Mouse (Mus musculus) megakaryocyte, adult 5-6 weeks (primary cell): ENCODE data around the gene Gm42906. TPM values are rescaled to one million over a fixed set of nuclear protein-coding genes. Genes with fewer than 3 reads are reported as not detected.
A peak's percentile ranks its signal among the peaks of the same experiment; 100 is the strongest.

Source experiments
- ATAC-seq: 2 replicates; pipeline ENCODE4 v1.8.0; 2016; ENCODE audit warnings: mild to moderate bottlenecking, inconsistent platforms; ENCODE audit not compliant: poor library complexity, severe bottlenecking
- total RNA-seq, 2 experiments: library from RNA; stranded (forward) in 1 of 2; stranded (reverse) in 1 of 2; fragments of 153-499, 151-499 nt in 1 of 2; fragments of 221-1000, 200-1000 nt in 1 of 2; gene quantifications; 2 replicates each; pipeline versions ENCODE4 v1.2.3 to v1.2.4; 2015 to 2017

Gm42906 gene
- total RNA-seq, 2 experiments from 2014 or later, result not detected

DNA sequence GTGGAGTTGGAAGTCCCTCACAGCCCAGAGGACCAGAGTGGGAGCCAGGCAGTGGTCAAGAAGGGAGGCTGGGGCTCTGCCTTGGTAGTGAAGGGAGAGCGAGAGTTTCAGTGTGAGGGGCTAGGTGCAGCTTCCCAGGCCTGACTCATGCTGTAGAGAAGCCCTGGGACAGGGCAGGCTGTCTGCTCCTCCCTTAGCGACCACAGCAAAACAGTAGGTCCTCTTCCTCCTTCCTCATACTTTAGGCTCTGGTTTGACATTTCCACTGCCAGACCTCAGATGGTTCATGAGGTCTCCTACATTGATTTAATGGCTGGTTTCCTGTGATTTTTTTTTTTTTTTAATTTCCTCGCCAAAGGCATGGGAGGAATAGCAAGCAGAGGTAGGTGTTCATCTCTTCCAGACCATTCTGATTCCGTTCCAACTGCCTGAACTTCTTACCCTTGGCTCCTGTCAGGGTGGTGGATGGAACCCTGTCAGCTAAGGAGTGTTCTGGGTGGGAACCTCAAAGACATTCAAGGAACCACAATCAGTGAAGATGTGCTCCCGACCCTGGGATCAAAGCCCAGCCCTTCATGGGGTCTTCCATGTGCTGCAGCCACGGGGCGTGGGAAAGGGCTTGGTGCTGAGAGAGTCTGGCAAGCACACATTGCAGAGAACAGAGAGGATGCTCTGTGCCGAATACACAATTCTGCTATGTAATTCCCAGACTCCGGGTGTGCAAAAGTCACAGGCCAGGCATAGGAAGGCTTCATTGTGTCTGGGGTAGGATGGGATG lies 341.3 kb downstream of the Gm42906 start:
- no peak; the same call in 1 of the 2 replicates for ATAC-seq

DNA sequence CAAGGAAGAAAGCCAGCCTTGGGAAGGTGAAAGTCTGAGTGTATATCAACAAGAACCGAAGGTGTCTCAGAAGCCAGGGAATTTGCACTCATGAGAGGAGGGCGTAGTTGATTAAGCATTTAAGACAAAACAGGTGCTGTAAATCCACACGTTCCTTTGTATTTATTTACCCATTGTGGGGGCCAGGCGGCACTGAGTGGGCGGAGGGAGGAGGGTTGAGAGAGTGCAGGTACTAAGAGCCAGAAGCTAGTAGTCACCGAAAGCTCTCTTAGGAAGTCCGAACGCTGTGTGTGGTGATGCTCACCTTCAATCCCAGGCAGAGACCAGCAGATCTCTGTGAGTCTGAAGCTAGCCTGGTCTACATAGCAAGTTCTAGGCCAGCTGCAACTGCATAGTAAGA lies 342.2 kb downstream of the Gm42906 start:
- ATAC-seq, result no peak

DNA sequence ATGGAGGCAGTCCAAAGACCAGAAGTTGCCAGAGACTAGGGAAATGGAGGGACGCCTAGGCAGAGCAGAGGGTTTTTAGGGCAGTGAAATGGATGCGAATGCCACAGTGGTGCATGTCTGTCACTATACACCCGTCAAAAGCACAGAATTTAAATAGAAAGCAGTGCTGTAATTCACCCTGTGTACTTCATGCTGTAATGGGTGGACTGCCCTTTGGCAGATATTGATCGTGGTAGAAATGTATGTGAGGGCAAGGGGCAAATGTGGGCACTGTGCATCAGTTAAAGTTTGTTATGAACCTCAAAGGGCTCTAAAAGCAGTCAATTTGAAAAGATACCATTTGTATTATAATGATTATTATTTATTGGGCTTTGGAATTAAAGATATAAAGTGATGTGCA lies 347.7 kb downstream of the Gm42906 start:
- ATAC-seq, result no peak

DNA sequence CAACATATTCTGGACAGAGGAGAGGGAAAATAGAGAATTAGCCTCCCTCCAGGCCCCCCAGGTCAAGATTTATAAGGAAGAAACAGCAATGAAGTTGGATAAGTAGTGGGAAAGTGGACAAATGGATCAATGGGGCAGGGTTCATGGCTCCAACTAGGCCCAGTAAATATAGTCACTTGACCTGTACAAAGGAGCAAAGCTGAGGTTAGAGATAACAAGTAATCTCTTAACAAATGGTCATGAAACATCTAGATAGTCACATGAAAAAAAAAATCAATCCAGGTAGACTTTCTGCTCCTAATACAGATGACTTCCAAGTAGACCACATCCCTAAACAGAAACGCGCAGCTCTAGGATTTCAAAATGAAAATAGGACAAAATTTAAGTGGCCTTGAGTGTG lies 350.0 kb downstream of the Gm42906 start:
- no peak for ATAC-seq

DNA sequence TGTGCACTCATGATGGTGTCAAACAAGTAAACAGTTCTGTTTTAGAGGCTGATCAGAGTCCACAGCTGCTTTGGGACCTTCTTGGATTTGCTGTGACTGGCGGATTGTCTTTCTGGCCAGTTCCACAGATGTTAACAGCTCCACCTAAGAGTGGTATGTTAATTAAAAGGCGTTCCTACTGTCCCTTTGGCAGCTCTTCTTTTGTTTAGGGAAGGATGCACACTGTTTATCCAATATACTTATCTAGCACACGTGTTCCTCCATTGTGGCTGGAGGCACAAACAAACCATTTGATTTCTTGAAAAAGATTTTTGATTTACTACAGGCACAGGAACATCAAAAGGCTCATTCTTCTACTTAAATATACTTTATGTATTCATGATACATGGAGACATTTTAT lies 351.0 kb downstream of the Gm42906 start:
- no peak for ATAC-seq

DNA sequence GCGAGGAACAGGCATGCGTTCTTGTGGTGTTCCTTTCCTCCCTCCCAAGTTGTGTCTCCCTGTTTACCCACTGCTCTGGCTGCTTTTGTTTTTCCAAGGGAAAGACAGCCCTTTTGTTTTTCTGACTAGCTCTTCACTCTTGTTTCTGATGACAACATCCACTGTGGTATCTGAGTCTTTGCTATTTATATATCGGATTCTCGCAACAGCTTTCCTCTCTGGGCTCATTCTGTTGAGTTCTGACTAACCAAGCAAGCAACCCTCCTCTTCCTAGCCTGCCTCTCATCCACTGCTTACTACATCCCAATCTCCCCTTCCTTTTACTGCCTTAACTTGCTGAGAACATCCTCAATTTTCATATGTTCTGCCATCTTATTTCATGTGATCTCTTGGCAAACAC lies 353.7 kb downstream of the Gm42906 start:
- no peak for ATAC-seq

DNA sequence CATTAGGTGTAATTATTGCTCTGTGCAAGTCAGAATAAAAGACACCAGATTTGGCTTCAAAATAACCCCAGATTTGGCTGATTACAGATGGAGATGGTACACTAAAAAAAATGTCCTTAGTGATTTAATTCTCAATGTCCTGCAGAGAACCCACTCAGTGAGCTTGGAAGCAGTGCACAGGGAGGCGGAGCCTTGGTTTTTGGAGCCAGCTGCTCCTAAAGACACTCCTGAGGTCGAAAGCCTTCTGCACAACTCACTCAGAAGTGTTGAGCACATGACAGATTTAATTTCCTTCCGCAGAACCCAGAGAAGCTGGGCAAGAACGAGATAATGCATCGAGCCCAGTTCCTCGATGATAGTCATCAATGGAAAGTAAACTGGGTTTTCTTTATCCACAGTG lies 356.5 kb downstream of the Gm42906 start:
- ATAC-seq, result no peak

DNA sequence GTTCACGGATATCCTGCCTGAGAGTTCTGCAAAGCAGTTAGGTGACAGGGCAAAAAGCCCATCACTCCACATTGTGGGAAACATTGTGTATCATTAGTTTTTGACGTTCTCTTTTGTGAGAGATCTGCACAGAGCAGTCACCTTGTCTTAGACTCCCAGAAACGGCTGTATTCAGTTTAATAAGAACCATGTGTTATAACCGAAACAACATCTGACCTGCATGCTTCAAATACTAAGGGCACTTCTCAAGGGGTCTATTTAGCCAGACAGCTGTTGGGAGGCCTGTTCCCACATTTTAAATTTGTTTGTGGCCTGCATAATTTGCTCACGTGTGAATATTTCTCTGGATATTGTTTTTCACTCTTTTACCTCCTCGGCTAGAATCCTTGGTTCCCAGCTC lies 357.1 kb downstream of the Gm42906 start:
- ATAC-seq, result no peak

DNA sequence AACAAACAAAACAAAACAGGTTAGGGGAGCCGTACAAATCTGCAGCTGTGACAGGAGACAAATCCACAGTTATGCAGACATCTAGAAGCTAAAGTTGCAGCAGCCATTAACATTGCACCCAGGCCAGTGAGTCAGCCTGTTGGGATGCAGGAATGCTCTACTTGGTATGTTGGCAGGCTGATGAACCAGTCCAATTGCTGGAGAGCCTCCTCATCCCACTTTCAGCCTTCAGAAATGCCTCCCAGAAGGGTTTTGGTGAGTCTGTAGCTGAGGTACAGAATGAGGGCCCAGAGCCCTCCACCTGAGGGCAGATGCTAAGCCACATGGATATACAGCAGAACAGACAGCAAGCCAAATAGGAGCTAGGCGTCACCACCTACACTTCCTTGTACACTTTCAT lies 358.4 kb downstream of the Gm42906 start:
- no peak for ATAC-seq

DNA sequence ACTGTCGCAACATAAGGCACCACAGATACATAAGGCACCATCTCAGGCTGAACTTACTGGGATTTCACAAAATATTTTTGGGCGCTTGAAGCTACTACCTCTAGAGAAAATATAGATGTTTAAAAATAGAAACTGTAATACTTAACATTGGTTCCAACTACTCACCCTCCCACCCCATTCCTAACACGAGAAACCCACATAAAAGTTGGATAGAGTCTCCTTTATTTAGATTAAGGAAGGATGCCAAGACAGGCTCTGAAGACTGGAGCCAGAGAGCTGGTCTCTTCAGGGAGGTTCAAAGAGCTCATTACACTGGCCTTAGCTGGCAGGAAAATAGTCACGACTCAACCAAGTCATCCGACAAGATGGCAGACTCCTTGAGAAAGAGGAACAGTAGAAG lies 361.9 kb downstream of the Gm42906 start:
- ATAC-seq, result no peak

DNA sequence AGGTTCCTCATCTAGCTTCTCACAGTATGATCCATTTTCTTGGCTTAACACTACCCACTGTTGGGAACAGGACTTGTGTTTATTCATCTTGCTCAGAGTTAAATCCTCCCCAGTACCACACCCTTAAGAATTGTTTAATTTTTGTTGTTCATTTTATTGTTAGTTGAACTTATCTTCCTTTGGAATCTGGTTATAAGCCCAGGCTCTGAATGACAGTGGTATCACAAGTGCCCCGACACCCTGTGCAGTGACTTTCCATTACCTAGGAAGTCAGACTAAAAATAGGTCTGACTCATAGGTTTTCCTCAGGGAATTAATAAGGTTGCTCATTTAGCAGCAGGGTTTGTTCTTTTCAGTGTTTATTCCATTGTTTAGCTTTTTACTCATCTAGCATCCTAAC lies 362.7 kb downstream of the Gm42906 start:
- ATAC-seq, result no peak

DNA sequence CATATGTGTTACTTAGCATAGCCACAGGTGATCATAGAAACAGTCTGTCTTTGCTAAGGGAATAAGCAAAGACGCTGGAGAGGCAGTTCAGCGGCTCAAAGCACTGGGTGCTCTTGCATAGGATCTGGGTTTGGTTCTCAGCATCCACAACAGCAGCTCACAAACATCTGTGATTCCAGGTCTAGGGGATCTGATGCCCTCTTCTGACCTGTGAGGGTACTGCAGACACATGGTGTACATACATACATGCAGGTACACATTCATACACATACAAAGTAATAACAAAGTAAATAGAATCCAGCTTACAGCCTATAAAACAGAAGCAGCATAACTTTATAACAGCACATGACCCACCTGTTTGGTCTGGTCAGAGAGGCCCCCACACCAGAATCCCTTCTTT lies 366.0 kb downstream of the Gm42906 start:
- no peak for ATAC-seq

DNA sequence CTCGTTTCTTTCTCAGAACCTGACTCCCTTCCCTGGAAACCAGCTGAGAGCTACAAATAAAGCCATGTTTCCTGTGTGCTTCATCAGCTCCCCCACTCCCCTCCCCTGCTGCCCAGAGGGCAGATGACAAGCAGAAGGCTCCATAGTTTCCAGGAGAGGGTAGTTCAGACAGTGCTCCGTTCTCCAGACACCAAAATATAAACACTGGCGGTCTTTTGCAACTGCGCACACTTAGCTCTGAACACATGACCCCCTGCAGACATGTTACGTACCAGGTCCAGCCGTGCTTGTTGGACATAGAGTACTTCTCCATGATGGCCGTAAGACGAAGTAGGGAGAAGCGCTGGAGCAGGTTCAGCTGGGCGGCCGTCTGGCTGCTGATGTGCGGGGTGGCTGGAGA lies 367.5 kb downstream of the Gm42906 start:
- ATAC-seq, result no peak

DNA sequence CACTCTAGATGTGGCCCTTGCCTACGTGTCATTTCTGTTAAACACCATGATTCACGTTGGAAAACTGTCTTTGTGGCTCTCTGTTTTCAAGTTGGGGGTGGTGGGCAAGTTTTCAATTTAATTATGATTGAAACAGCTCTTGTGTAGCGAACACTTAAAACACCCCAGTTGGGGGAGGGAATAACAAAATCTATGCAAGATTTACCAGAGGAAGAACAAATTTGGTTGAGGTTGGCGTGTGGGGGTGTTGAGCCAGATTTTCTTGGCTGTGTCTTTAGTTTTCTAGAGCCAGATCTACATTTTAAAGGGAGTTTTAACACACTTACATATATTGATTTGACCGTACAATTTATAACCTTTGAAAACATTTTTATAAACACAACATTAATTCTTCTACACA lies 368.2 kb downstream of the Gm42906 start:
- ATAC-seq, result no peak

DNA sequence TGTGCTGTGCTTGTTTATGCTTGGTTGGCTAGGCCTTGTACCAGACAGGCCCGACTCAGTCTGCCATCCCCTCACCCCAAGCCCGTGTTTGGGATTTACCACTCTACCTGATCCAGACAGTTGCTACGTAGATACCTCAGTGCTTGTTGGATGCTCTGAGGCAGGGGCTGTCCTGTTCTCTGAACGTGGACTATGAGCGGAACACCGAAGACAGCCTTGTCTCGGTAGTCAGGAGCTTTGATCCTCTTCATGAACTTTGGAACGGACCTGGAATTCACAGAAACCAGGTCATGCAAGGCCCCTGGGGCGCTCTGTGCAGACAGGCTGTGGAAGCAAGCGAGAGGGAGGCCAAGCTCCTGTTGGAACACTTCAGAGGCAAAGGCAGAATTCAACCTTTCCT lies 368.6 kb downstream of the Gm42906 start:
- ATAC-seq, result no peak

DNA sequence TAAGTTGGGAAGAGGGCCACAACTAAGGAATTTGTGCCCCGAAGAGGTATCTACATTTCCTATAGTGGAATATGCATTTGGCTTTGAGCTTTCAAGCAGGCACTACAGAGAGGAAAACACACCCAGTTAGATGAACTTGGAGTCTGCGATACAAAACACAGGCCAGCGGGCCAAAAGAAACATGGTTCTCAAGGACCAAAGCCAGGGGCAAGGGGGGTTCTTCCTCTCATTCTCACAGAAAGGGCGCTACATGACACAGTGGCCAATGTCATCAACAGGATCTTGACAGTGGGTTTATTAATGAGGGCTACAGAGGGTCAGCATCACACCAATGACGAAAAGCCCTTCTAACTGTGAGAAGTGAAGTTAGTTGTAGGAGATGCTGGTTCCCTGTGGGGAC lies 370.2 kb downstream of the Gm42906 start:
- ATAC-seq, result no peak

DNA sequence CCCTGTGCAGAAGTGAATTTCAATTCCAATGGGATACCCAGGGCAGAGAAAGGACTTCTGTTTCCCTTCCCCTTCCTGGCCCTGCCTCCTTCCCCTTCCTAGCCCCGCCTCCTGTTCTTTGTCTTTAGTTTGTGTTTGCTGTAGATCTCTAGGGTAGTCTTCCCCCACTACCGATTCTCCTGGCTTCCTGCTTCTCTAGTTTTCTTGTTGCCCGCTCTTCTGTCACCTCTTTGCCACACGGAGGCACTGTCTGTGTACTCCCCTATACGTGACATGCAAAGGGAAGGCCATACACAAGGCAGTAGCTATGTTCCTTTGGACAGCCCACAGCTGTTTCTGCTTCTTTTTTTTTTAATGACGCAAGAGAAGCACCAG lies 371.1 kb downstream of the Gm42906 start:
- peak; percentile 71 for ATAC-seq

DNA sequence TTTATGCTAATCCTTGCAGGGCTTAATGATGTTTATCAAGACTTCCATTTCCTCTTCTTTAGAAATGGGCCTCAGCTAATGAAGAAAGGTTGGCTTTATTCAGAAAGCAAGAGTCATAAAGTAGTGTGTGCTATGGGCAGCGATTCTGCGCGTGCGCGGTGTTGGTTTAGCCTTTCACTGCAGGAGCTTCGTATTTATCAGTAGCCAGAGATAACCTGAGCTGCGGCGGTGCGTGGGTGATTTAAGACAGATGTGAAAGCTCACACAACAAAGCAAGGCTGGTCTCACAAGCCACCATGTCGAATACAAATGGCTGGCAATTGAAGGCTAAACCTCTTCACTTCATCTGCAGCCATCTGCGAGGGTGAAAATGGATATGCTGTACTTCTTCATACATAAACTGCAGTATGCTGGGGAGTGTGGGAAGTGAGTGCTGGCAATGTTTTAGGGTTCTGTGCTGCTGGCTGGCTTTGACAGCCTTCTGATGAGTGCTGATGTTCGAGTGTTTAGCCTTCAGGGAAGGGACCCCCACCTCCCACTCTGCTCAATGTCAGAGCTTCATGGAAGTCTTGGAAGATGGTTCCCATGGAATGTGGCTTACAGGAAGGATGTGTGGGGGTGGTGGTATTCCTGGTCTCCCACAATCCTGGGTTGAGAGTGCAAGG lies 371.6 kb downstream of the Gm42906 start:
- no peak for ATAC-seq

DNA sequence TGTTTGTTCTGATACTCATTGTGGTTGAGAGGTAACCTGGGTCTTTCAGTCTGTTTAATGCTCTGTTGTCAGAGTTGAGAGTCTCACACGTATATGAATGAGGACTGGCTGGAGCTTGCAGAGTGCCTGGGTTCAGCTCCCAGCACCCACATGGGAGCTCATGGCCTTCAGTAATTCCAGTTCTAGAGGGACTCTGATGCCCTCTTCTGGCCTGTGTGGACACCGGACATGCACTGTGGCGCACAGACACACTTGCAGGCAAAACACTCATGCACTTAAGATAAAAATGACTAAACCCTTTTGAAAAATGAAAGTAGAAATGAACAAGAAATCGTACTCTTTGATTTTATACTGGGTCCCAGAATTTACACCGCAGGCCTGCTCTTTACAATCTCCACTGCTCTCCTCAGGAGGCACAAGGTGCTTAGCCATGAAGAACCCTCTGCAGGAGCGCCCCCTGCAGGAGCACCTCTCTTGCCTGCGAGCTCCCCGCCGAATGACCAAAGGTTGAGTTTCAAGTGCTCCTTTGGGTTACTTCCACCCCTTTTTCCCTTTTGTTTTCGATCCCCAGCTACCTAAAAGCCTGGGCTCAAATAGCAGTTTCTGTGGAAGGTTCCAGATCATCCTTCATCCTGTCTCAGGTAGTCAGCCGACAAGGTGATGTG lies 372.4 kb downstream of the Gm42906 start:
- no peak for ATAC-seq

DNA sequence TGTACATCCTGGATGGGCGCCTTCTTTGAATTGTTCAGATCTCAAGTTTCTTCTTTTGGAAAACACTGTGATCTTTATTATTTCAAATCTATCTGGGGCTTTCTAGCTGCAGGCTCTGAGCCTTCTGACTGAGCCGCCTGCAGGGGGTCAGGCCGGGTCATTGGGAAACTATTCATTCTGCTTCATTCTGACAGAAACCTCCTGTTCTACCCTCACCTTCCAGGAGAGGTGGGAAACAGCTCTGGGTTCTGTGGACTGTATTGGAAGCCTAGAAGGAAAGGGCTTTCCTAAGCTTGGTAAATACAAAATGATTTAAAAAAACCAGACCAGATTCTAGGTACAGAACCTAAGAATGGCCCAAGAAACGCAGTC lies 373.2 kb downstream of the Gm42906 start:
- no peak for ATAC-seq

DNA sequence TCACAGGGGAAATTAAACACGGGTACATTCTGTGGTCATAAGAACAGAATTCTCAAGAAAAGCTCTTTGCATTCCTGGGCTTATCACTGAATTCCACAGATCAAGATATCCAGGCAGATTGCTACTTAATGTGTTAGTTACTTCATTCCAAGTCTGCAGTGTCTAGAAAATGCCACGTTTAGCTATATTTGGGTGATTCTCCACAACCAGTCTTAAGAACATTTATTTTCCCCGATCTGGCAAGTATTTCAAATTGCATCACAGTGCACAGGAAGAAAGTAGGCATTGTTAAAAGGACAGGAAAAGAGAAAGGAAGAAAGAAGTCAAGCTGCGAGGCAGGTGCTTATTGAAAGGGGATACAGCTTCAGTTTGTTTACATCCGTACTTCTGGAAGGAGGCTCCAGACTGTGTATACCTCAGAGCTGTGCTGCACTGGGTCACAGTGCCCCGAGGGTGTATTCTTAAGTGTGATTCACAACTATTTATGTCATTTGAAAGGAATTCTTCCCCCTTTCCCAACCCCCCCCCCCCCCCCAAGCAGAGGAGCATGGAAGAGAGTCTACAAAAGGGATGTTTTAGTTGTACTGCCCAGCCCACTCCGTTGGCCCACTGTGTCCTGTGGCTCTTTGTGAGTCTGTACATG lies 373.7 kb downstream of the Gm42906 start:
- ATAC-seq, result no peak

DNA sequence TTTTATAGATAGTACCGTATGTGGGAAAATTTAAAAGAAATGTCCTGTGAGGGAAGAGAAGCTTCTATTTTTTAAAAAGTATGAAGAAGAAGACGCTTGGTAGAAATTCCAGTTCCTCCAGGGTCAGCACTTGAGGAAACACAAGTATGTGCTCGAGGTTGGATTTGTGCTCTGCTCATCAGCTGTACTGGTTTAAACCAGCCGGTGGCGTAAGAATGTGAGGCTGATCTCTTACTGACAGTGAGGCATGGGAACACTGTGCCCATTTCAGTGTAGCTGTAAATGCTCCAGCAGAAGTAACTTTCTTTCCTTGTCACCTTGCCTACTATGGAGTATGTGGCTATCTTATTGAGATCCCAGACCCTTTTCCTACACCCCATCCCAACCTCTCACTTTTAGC lies 374.8 kb downstream of the Gm42906 start:
- ATAC-seq, result no peak
